Mouse (Mus musculus) CH12.LX (cell line): Measurements from ENCODE around the gene Deup1. TPM values are rescaled to one million over a fixed set of nuclear protein-coding genes. Genes with fewer than 3 reads are reported as not detected.

ENCODE experiments used
- DNase-seq: peaks from one replicate; pipeline ENCODE4 v3.0.0-alpha.2; 2013; ENCODE audit errors: extremely low read depth
- H3K27ac ChIP-seq: 2 replicates; pipeline ENCODE4 v1.5.1; 2012; ENCODE audit warnings: low read depth, mild to moderate bottlenecking, control low read depth, moderate library complexity; ENCODE audit not compliant: insufficient read depth
- H3K27me3 ChIP-seq: replicated peaks from 2 replicates; pipeline ENCODE3; 2012; ENCODE audit warnings: inconsistent platforms
- H3K36me3 ChIP-seq, 2 experiments: replicated peaks in 1 of 2; 2 replicates each; pipeline versions ENCODE3 to v1.6.1; 2012; ENCODE audit warnings: inconsistent platforms in 1 of 2, low read length in 1 of 2, mild to moderate bottlenecking in 1 of 2, mixed read lengths in 1 of 2, moderate library complexity in 1 of 2; ENCODE audit not compliant: control insufficient read depth in 1 of 2, insufficient read depth in 1 of 2
- H3K4me1 ChIP-seq, 2 experiments: 2 replicates each; pipeline ENCODE4 v1.6.1; 2012; ENCODE audit warnings: inconsistent platforms in 1 of 2, moderate library complexity in 1 of 2; ENCODE audit not compliant: insufficient read depth in 2 of 2, control insufficient read depth in 1 of 2
- H3K4me2 ChIP-seq: 2 replicates; pipeline ENCODE4 v1.6.1; 2012; ENCODE audit warnings: low read depth, mild to moderate bottlenecking, control low read depth; ENCODE audit not compliant: poor library complexity, insufficient read depth, severe bottlenecking
- H3K4me3 ChIP-seq, 3 experiments: fragments of 150-350 bp in 1 of 3; sonication (generic) in 1 of 3; replicated peaks in 1 of 3; 2 replicates each; pipeline versions ENCODE3 to v1.5.1; 2011 to 2012; ENCODE audit warnings: low read depth in 2 of 3, low read length in 2 of 3, mild to moderate bottlenecking in 2 of 3, moderate library complexity in 2 of 3, control low read depth in 1 of 3, improper control_type of control experiment in 1 of 3, inconsistent platforms in 1 of 3, mixed read lengths in 1 of 3; ENCODE audit not compliant: poor library complexity in 1 of 3
- H3K79me2 ChIP-seq: replicated peaks from 2 replicates; pipeline ENCODE4 v1.6.1; 2012; ENCODE audit warnings: mild to moderate bottlenecking, moderate library complexity; ENCODE audit not compliant: control insufficient read depth, poor library complexity, insufficient read depth, severe bottlenecking; ENCODE audit errors: extremely low read depth
- H3K9ac ChIP-seq: 2 replicates; pipeline ENCODE4 v1.6.1; 2012; ENCODE audit warnings: low read depth, mild to moderate bottlenecking, control low read depth, moderate library complexity; ENCODE audit not compliant: insufficient read depth
- H3K9me3 ChIP-seq: replicated peaks from 2 replicates; pipeline ENCODE3; 2012; ENCODE audit warnings: low read length, inconsistent platforms, mixed read lengths
- BHLHE40 ChIP-seq: IDR thresholded peaks from 2 replicates; pipeline ENCODE4 v1.6.1; 2011; ENCODE audit warnings: mild to moderate bottlenecking, low read depth, low read length, improper control_type of control experiment
- CHD2 ChIP-seq: IDR thresholded peaks from 2 replicates; pipeline ENCODE4 v1.6.1; 2011; ENCODE audit warnings: low read length, improper control_type of control experiment
- CTCF ChIP-seq, 2 experiments: IDR thresholded peaks in 1 of 2; conservative IDR thresholded peaks in 1 of 2; 2 replicates each; pipeline ENCODE4 v1.5.1; 2011 to 2012; ENCODE audit warnings: low read depth in 2 of 2, low read length in 2 of 2, improper control_type of control experiment in 1 of 2, inconsistent platforms in 1 of 2, mild to moderate bottlenecking in 1 of 2, moderate library complexity in 1 of 2
- E2F4 ChIP-seq: IDR thresholded peaks from 2 replicates; pipeline ENCODE4 v1.6.1; 2011; ENCODE audit warnings: low read depth, low read length, improper control_type of control experiment; ENCODE audit not compliant: insufficient replicate concordance
- ELF1 ChIP-seq: IDR thresholded peaks from 2 replicates; pipeline ENCODE4 v1.6.1; 2014; ENCODE audit warnings: low read depth, mild to moderate bottlenecking, inconsistent platforms, low read length, improper control_type of control experiment
- EP300 ChIP-seq: IDR thresholded peaks from 2 replicates; pipeline ENCODE4 v1.6.1; 2011; ENCODE audit warnings: low read length, improper control_type of control experiment
- GABPA ChIP-seq: IDR thresholded peaks from 2 replicates; pipeline ENCODE4 v1.6.1; 2012; ENCODE audit warnings: low read depth, low read length, improper control_type of control experiment, inconsistent platforms; ENCODE audit not compliant: insufficient replicate concordance
- HCFC1 ChIP-seq: IDR thresholded peaks from 2 replicates; pipeline ENCODE4 v1.6.1; 2012; ENCODE audit warnings: low read depth, mild to moderate bottlenecking, inconsistent platforms, low read length, improper control_type of control experiment
- IRF4 ChIP-seq: IDR thresholded peaks from 2 replicates; pipeline ENCODE4 v1.6.1; 2014; ENCODE audit warnings: low read depth, mild to moderate bottlenecking, inconsistent platforms, low read length, improper control_type of control experiment
- MAFK ChIP-seq: IDR thresholded peaks from 2 replicates; pipeline ENCODE4 v1.6.1; 2011; ENCODE audit warnings: low read length, improper control_type of control experiment; ENCODE audit not compliant: insufficient replicate concordance
- MAX ChIP-seq: IDR thresholded peaks from 2 replicates; pipeline ENCODE4 v1.6.1; 2011; ENCODE audit warnings: low read length, improper control_type of control experiment
- MAZ ChIP-seq: IDR thresholded peaks from 2 replicates; pipeline ENCODE4 v1.6.1; 2012; ENCODE audit warnings: low read depth, mild to moderate bottlenecking, inconsistent platforms, low read length, improper control_type of control experiment, moderate library complexity
- MXI1 ChIP-seq: IDR thresholded peaks from 2 replicates; pipeline ENCODE4 v1.6.1; 2011; ENCODE audit warnings: mild to moderate bottlenecking, low read depth, low read length, improper control_type of control experiment
- PAX5 ChIP-seq: IDR thresholded peaks from 2 replicates; pipeline ENCODE4 v1.6.1; 2012; ENCODE audit warnings: low read length, inconsistent platforms, mixed read lengths
- TBP ChIP-seq: conservative IDR thresholded peaks from 2 replicates; pipeline ENCODE4 v1.6.1; 2011; ENCODE audit warnings: low read depth, low read length, improper control_type of control experiment
- TCF12 ChIP-seq: IDR thresholded peaks from 2 replicates; pipeline ENCODE4 v1.6.1; 2014; ENCODE audit warnings: low read depth, mild to moderate bottlenecking, inconsistent platforms, low read length, improper control_type of control experiment
- UBTF ChIP-seq: IDR thresholded peaks from 2 replicates; pipeline ENCODE4 v1.6.1; 2012; ENCODE audit warnings: low read depth, mild to moderate bottlenecking, inconsistent platforms, low read length, improper control_type of control experiment, moderate library complexity
- USF1 ChIP-seq: IDR thresholded peaks from 2 replicates; pipeline ENCODE4 v1.6.1; 2014; ENCODE audit warnings: low read depth, mild to moderate bottlenecking, inconsistent platforms, low read length, improper control_type of control experiment
- ZMIZ1 ChIP-seq: IDR thresholded peaks from 2 replicates; pipeline ENCODE4 v1.6.1; 2012; ENCODE audit warnings: low read depth, mild to moderate bottlenecking, inconsistent platforms, low read length, improper control_type of control experiment
- ZNF384 ChIP-seq: IDR thresholded peaks from 2 replicates; pipeline ENCODE4 v1.6.1; 2012; ENCODE audit warnings: low read depth, low read length, improper control_type of control experiment, inconsistent platforms
- dilution Hi-C: fragments of 300-500 bp; cut with MboI; formaldehyde crosslinking; loops from 2 replicates; pipeline ENCODE4 v1.14.3; 2020; ENCODE audit warnings: low sequenced_read_pairs; ENCODE audit not compliant: extremely low pct_unique_long_range_greater_than_20kb, extremely low pct_ligation_motif_present
- in situ Hi-C: fragments of 300-500 bp; cut with MboI; formaldehyde crosslinking; loops from 3 replicates; pipeline ENCODE4 v1.14.3; 2019; ENCODE audit warnings: low sequenced_read_pairs, low pct_ligation_motif_present, low pct_unique_long_range_greater_than_20kb, mixed read lengths
- polyA plus RNA-seq: library from polyadenylated mRNA; unstranded; fragments of >175 nt; gene quantifications from 2 replicates; pipeline ENCODE4 v1.2.1, GENCODE M21; 2012; ENCODE audit warnings: low read depth; ENCODE audit not compliant: insufficient read length
- total RNA-seq, 2 experiments: library from RNA; depleted of rRNA; stranded (reverse); fragments of 300-350 nt in 1 of 2; fragments of >200 nt in 1 of 2; gene quantifications; 2 replicates each; pipeline ENCODE4 v1.2.3; 2012 to 2014

The Deup1 gene
- total and polyA plus RNA-seq, 3 experiments, result 0.04 to 0.42 (median 0.29) TPM

GRCm38 (mm10) chr9:15600859-15601540, 26.7 kb downstream of the Deup1 start:
- dilution Hi-C loops (no loop called here), in situ Hi-C loops (no loop called here)
- Histone ChIP-seq H3K79me2 (no peaks in the 10 kb centered on the region), H3K27ac (no peak overlapping the region)
- DNase-seq, result no peak
- TF ChIP-seq BHLHE40 (no peak), MAFK (peak; percentile 79; the same call in 1 of the 2 replicates)
- TF ChIP-seq, all 38 proteins: peak for 1
- Histone ChIP-seq H3K27me3 (no peaks in the 10 kb centered on the region), H3K4me1 (peaks cover 14 to 44% of the 10 kb centered on the region in 2 experiments), H3K9ac (no peak overlapping the region), H3K4me3 (no peak overlapping the region), H3K9me3 (no peaks in the 10 kb centered on the region), H3K36me3 (no peaks in the 10 kb centered on the region), H3K4me2 (no peak overlapping the region)

- Histone ChIP-seq H3K4me3 (peak overlapping the region in 1 of 3 experiments; percentile 24), H3K79me2 (no peaks in the 10 kb centered on the region), H3K4me1 (peaks cover 14 to 47% of the 10 kb centered on the region in 2 experiments), H3K4me2 (no peak overlapping the region), H3K27ac (no peak overlapping the region), H3K36me3 (no peaks in the 10 kb centered on the region), H3K9me3 (no peaks in the 10 kb centered on the region), H3K27me3 (no peaks in the 10 kb centered on the region), H3K9ac (no peak overlapping the region)
- no peak for DNase-seq
- dilution Hi-C loops (no loop called here), in situ Hi-C loops (no loop called here)
- TF ChIP-seq HCFC1 (no peak), E2F4 (no peak), GABPA (no peak), TCF12 (no peak), MAZ (no peak), PAX5 (no peak), CHD2 (no peak), EP300 (no peak), MAFK (no peak), IRF4 (no peak), UBTF (no peak), USF1 (no peak), TBP (no peak), CTCF (conservative IDR thresholded peaks at IDR 0.05 in 1 of 2, IDR thresholded peaks at IDR 0.05 in 1 of 2; ENCODE audit: low read depth in 2 of 2, low read length in 2 of 2) (no peak), ELF1 (no peak), ZMIZ1 (no peak), BHLHE40 (no peak), MAX (no peak), MXI1 (no peak), ZNF384 (no peak)
These were observed 27.4 kb downstream of the Deup1 start for GRCm38 (mm10) chr9:15600156-15600858.
